Mouse (Mus musculus): ENCODE data around the gene Aspn.

Aspn gene

DNA sequence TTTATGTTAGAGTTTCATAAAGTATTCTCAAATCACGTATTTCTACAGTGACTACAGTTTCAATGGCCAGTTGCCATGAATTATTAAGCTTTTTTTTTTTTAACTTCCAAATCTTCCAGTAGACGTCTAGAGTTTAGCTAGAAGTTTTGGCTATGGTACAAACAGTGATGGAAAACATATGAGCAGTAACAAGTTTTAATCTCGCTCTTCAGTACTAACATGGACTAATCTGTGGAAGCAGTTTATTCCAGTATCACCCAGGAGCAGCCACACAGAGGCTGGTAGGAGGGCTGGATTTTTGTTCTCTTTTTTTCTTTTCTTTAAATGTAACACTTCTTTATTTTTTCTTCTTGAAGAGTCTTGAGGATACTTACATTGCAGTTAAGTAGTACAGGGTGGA lies at the start of gene Aspn:
Gene Aspn, plus strand, starts transcription at position 165 of the 400 bp plus-strand sequence.
- no peak for DNase-seq

DNA sequence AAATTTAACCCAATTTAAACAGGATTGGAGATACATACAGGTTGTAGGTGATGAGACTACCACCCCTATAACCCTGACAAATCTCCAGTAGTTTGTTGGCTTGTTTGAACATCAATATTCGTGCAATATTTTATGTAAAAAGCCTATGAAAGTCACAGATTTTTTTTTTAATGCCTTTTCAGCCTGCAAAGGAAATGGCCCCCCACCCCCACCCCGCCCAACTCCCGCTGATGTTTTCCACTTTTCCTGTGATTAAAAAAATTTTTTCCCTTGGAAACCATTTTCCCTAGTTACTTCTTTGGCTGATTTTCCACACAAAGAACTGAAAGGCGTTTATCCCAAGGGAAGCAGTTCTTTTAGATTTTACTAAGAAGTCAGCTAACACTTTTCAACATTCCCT lies 39.7 kb upstream of the Aspn start, which contains the start of gene Ecm2:
Gene Ecm2, plus strand, starts transcription at position 301 of the 400 bp plus-strand sequence.
- no peak for DNase-seq

DNA sequence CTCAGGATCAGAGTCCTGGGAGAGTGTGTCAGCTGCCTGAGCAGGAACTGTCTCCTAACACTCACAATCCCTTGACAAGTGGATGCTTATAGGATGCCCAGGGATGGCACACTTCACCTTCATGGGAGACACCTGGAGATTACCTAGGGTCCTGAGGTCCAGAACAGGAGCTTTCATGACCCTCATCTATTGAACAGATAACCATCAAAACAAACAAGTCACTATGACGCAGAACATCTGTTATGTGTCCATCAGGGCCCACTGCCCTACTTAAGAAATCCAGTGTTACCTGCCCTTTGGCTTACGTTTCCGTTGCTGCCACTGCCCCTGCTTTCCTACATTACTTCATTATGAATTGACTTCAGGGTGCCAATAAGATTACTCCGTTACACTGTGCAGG lies 38.5 kb upstream of the Aspn start:
- no peak for DNase-seq

DNA sequence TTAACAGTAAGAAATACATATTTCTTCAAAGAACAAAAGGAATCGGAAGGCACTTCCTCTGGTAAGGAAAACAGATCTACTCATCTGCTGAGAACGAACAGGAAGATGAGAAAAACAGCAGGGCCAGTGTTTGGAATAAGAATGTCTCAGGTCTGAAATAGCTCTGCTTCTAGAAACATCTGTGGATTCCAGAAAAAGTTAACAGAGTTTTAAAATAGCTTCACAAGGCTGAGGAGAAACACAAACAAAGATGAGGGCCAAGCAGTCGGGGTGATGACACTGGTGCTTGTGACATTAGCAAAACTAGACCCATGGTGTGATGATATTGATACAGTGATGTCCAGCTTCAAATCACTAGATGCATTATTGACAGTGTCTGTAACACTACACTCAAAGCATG lies 37.1 kb upstream of the Aspn start:
- no peak for DNase-seq

DNA sequence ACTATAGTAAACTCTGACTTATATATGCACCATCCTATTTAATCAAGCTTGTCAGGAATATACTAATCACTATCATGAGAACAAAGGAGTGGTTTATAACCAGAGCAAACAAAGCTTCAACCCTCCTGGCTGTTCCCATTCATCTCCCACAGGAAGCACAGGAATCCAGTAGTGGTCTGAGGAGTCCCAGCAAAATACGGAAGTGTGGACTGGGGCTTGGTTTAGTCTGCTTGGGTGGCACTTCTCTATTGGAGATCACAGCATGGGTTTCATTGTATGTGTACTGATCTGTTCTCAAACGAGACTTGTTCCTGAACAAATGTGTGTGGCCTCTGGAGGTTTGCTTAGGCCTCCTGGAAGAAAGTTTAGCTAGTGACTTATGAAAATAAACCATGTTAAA lies 25.5 kb upstream of the Aspn start:
- DNase-seq, result no peak

DNA sequence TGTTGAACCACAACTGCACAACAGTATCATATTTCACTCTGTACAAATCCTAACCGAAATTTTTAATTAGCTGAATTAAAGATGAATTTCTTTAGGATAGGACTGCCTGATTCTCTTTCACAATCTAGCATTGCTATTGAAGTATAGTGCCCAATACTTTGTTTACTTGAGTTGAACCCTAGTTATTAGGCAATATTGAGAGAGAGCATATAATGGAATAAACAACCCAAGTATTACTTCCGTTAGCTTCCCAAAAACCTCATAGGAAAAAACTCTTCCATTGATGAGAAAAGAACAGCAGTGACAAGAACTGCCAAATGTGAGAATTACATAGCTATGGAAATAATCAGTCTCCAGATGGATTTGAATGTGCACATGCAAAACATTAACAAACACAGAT lies 18.0 kb upstream of the Aspn start:
- DNase-seq, result no peak

DNA sequence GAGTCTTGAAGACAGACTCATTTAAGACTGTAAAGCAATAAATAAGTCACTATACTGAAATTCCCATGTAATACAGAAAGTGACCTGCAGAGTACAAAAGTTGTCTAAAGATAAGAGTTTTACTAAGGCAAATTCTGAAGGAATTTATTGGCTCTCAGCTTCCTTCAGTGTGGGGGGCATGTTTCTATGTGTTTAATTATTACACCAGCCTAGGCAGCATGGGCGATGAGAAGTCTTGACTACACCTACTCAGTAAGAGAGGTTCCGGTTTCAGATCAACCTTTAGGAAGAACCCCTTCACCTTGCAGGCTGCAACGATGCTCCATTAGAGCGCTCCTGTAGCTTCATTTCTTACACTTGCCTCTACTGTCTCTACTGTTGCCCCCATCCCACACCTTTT lies 13.6 kb upstream of the Aspn start:
- no peak for DNase-seq

DNA sequence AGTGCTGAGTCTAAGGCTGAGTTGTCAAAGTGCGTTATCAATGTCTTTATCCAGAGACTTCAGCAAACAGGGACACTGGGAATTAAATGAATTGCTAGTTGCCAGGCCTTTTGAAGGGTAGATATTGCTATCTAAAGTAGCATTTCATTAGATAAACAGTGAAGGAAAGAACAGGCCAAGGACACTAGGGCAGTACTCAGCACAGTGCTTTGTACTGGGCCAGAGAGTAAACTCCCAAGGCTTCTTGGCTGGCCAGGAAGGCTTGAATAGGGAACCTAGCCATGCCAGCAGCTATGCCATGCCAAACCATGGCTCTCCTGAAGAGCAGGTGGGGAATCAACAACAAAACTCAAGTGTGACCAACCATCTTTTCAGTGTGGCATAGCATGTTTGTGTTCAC lies 7.3 kb upstream of the Aspn start:
- DNase-seq, result no peak

DNA sequence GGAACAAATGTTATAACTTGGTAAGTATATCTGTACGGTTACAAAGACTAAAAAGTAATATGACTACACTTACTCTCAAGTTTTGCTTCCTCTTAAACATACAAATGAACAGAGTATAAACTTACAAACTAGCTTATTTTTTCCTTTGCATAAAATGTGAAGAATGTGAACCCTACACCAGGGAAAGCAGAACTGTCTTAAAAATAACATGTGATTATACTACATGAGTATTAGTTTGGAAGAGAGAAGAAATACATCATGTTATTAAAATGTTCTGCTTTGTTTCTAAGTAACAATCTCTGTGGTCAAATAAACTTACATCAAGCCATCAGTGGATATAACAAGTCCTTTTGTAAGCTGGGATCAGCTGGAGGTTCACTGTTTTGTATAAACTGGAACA lies 5.5 kb upstream of the Aspn start:
- DNase-seq, result no peak

DNA sequence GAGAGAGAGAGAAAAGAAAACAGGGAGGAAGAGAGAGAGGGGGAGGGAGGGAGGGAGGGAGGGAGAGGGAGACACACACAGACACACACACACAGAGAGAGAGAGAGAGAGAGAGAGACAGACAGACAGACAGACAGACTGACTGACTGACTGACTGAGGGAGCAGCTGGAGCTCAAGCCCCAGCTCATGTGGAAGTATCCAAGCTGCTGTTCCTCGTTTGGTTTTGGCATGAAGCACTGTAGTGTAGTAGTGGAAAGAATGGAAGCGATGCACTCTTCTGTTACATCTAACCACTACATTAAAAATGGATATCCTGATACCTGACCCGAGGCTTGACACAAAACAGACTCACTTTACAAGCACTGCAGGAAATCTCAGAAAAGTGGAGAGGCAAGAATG lies 1.4 kb downstream of the Aspn start:
- no peak for DNase-seq

DNA sequence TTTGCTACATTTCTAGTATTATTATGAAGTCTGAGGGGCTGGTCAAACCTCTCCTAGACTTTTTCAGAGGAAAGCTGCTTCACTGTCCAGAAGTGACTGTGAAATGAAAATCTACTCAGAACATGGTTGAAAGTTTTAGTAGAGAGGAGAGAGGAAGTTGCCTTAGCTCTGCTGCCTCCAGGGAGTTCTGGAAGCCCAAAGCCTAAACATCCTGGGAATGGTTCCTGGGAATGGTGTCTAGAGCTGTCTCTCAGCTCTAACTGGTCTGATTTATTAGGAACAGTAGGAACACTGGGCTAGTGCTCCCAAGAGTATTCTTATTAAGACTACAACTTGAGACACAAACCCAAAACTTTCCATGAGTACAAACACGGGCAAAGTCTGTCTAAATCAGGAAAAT lies 2.3 kb downstream of the Aspn start:
- no peak for DNase-seq

DNA sequence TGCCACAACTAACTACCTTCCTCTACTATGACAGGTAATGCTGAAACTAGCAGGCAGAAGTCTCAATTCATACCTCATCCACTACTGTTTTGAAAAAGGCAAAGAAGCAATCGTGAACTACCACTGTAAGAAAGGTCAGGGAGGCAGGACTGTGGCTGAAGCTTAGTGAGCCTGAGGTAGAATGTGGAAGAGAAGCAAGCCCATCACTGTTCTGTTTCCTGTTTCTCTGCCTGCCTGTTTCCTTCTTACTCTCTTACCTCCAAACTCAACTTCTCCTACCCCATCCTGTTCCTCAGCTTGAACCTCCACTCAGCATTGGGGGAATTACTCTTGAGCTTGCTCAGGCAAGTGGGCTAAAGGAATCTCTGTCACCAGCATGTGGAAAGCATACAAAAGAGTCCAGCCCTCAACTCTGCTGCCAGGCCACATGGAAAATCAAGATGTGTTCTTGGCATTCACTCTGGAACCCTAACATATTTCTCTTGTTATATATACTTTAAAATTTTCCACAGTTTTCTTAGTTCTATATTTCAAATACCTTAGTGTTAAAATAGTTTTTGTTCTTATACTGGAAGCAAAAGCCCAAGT lies 3.4 kb downstream of the Aspn start:
- no peak for DNase-seq

DNA sequence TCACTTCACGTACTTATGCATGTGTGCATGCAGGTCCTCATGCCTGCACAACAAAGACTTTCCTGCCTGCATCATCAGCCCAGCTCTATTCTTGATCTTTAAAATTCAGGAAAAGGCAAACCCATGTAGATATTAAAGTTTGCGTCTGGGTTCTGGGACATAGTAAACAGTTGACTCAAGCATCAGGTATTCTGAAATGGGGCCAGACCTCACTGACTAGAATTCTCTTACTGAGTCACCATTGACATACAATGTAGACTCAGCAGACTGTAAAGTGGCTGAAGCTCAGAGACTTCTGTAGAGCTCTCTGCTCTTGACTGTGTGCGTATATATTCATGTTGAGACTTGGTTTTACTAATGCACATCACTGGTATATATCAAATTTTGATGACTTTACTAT lies 5.4 kb downstream of the Aspn start:
- DNase-seq, result no peak

DNA sequence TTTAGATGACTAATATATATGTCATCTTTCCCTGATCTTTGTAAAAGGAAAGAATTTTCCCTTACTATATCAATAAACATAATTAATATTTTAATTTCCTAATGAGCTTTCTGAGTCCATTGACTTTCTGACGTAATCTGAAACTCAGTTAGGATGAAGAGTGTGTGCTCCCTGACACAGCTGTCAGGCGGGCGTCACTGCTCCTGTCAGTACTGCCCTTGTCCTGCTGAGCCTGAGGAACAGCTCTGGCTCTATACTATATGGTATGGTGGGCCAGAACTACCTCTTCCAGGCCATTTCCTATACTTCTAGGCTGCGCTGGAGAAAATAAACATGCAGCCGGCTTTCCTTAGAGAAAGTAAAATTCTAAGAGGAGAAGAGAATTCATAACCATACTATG lies 10.3 kb downstream of the Aspn start:
- DNase-seq, result no peak

DNA sequence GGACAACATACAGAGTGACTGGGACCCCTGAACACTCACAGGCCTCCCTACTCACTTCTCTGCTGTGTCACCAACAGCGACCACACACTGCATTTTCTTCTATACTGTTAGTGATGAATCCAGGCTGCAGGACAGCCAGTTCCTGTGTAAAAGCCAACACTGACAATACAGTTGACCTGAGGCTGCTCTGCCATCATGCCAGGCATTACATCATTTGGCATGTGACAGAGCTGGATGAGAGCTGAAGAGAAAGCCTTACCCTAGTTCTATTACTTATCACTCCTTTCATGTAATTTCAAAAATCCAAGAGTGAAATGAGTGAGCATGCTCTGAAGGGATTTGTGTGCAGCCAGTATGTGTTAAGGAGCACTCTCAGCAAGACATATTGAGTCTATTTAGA lies 12.0 kb downstream of the Aspn start:
- no peak for DNase-seq

DNA sequence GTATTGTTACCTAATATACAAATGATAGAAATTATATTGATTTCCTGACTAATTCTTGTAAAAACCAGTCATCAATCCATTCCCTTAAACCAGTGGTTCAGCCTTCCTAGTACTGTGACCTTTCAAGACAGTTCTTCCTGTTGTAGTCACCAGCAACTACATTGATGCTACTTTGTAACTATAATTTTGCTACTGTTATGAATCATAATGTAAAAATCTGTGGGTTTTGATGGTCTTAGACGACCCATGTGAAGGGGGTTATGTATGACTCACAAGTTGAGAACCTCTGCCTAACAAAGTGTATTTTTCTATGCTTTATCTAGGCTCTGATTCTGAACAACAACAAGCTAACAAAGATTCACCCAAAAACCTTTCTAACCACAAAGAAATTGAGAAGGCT lies 12.7 kb downstream of the Aspn start:
- no peak for DNase-seq

DNA sequence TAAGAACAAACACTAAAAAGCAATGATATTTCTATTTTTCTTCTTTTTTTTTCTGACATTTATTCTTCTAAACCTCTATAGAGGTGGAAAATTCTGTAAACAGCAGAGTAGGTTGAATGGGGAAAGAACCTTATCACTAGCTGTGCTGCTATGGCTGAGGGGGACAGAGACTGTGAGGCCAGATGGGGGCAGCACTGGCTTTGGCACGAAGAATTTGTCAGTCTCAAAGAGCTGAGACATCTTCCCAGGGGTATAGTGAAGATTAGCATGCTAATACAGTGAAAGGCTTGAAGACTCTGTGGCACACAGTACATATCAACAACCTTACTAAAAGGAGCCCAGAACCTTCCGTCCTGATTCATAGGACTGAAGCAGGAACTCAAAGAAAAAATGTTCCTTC lies 14.9 kb downstream of the Aspn start:
- DNase-seq, result peak; percentile 5

DNA sequence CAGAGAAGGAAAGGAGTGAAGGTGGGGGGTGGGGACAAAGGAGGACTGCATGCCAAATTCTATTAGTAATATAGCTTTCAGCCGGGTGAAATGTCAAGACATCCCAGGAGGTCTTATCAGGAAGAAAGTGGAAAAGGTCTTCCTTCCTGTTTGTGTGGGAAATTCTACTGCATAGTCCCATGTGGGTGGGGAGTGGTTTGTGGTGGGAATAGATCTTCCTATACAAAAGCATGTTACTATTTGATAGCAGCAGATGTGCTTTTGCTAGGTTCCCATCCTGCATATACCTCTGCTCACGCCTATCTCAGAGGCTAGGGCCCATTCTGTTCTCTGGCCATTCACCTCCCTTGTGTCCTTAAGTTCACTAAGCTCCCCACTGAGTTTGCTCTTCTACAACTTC lies 16.6 kb downstream of the Aspn start:
- no peak for DNase-seq

DNA sequence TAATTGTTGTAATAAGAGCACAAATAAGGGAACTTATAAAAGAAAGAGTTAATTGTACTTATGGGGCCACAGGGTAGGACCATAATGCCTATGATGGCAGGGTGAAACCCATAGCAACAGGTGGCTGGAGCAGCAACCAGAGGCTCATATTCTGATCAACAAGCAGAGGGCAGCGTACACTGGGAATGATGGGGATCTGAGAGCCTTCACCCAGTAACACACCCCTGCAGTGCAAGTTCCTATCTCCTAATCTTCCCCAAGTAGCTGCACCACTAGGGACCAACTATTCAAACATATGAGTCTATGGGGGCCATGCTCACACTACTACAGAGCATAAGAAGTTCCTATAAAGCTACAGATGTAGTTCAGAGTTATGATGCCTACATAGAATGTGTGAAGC lies 20.1 kb downstream of the Aspn start:
- DNase-seq, result no peak

DNA sequence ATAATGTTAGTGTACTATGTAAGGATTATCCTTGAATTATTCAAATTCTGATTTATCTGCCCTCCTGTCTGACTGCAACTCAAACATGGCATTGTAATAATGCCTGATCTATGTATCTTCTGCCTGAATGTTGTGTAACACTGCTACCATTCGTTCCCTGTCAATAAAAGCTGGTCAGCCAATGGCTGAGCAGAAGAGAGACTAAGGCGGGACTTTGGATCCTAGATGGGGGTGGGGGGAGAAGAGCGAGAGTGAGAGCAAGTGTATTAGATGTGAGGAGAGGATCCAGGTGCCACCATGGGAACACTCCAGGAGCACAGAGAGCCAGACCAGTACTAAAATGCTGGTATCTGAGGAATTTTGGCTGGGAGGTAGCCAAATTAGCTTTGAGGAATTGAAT lies 26.1 kb downstream of the Aspn start:
- DNase-seq, result no peak

DNA sequence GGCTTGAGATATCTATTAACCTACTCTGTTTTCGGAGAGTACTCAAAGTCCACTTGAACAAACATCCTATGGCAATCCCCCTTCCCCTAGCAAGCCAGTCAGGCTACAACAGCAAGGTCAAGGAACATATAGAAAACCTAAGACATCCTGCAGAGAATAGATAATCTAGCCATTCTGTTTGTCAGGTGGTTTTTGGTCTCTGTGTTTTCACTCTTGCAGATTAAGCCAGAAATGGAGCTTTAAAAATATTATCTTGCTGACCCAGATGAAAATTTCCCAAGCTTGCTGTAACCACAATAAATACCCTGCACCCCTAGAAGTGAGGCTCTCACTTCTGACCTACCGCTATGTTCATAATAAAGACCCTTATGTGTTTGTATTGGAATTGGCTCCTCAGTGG lies 27.2 kb downstream of the Aspn start:
- no peak for DNase-seq

DNA sequence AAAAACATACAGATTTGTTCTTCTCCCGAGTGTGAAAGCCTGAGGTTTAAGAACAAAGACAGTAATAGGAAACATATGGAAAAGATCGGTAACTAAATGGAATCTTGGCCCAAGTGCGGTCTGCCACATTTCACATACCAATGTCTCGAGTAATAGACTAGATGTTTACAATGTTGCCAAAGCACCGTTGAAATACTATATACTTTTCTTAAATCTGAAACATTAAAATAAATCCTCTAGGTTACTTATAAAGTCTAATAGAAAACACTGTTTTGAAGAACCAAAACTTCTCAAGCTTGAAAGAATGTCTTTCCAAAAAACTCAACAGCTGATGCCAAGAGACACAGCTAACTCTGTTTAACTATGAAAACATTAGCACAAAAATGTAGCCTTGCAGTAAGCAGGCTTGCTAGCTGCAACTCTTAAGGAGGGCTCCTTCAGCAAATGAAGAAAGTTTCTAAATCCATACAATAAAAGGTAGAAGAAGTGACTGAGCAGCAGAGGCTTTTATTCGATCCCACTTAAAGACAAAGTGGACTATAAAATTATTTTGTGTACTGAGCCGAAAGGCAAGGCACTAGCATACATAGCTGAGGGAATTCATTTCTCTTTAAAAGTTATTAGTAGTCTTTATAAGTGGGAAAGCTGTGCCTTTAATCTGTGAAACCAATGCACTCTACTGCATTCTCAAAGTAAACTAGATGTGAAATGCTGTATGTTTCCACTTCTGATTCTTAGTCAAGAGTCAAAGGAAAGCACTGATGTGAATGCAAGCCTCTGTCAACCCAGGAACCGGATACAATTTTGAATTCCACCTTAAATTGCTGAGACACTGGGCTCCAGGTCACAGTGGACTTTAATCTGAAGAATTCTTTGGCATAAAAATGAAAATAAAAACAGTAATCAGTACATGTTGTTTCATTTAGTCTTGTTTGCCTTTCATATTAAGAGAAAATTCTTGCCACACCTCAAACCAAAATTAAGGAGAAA lies 37.6 kb downstream of the Aspn start, which contains the start of gene Omd:
Gene Omd, plus strand, starts transcription at position 922 of the 990 bp plus-strand sequence.
- DNase-seq, result no peak

DNA sequence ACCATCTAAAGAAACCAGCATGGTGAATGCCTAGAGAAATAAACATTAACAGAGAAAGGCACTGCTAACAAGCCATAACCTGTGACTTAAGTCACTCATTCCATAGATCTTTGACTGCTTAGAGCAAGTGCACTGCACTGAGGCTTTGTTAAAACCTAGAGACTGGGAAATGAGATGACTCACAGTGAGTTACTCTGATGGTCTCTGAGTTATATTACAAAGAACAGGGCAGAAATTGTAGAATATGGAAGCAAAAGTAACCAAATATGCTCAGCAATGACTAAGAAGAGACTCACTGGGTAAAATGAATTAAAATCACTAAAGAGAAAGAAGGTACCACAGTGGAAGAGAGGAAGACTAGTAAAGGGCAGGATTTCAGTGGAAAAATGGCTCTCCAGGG lies 39.6 kb downstream of the Aspn start:
- no peak for DNase-seq

DNA sequence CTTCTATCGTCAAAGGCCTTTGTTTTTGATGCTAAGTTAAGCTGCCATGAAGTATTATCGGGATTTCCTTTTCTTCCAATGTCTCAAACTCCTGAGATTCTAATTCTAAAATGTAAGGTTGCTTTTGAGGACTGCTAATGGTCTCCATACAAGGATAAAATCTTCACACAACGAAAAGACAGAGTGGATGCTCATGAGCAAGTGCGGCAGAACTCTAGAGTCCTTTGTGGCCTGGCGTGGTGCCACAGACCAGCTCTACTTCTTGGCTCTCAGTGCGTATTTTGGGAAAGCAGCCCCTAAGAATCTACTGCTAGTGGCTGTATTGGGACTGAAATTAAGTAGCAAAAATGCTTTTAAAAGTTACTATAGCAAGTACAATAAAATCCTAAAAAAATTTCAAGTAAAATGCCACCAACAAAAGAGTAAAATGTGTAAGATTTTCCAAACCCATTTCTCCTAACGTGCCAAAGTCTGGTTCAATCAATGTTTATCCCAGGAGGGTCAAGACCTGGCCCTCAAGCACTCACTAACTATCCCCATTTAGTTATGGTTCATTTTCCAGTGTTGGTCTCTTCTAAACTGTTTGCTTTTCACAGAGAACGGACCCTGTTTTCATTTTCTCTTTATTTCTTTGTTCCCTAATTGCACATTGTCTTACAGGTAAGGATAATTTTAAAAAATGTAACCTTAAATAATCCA lies 40.2 kb downstream of the Aspn start:
- DNase-seq, result peak; percentile 5

Data from right cerebral cortex, postnatal 4 days (tissue).